In the genomic region with DNA sequence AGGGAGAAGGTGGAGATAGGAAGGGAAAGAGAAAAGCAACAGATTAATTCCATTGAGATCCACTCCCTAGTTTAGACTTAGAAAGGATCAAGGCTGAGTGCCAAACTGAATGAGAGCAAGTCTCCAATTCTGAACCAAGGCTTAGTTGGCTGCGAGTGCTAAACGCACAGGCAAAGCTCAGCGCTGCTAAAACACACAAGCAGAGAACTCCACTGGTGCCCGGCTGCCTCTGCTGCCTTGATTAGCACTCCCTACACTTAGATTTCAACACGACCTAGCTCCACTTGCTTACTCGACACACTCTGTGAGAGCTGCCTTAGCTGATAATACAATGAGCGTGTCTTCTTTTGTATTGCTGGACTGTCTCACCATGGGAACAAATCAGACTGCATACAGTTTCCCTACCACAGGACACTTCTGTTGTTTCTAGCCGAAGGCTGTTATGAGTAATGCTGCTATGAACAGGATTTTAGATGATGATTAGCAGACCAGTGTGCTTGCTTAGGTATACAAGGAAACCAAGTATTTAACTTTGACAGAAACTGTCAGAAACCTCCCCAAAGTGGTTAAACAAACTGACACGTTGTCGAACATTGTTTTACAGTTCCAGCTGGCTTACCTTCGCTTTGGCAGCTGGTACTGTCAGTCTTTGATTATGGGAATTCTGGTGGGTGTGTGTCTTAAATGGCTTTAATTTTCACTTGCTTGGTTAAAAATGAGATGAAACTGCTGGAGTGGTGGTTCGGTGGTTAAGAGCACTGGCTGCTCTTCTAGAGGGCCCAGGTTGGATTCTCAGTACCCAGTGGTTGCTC, we compare ENCODE assay signal across 17 mouse cellular contexts.
DNase-seq lines count a peak whose midpoint lies in the region; ATAC-seq and TF ChIP-seq lines count a peak whose summit lies in the region.
"Had no signal": no experiment of that assay in that cellular context is flagged by ENCODE, and none has a peak within 500 bp of the region (broad histone marks: within the 10 kb centered on the region; RNA-seq: fewer than 3 reads in every experiment).

No protein-coding gene starts in this region.

- peaks cover 2% of the 10 kb centered on the region; the same call in 1 of the 2 replicates for H3K36me3 ChIP-seq in heart, adult 2 months (ENCODE audit: control insufficient read depth, insufficient read depth, low read length)
- H3K36me3 ChIP-seq in midbrain, embryonic 13.5 days, result no peaks in the 10 kb centered on the region
- H3K36me3 ChIP-seq: limb, embryonic 15.5 days; midbrain, embryonic 15.5 days; neural tube, embryonic 12.5 days had no signal

- TF ChIP-seq EP300 in heart, adult 2 months (IDR thresholded peaks at IDR 0.05; ENCODE audit: insufficient read depth, low read depth, low read length), result no peak

- no peak overlapping the region for H3K9ac ChIP-seq in heart, adult 2 months (ENCODE audit: low read depth, low read length)
- H3K9ac ChIP-seq in midbrain, embryonic 13.5 days (replicated peaks), result no peak overlapping the region
- H3K9ac ChIP-seq: limb, embryonic 15.5 days; midbrain, embryonic 15.5 days; neural tube, embryonic 12.5 days had no signal

- no peak overlapping the region for H3K4me2 ChIP-seq in midbrain, embryonic 13.5 days (replicated peaks)
- H3K4me2 ChIP-seq: limb, embryonic 15.5 days; midbrain, embryonic 15.5 days; neural tube, embryonic 12.5 days had no signal

- no peak overlapping the region for H3K4me3 ChIP-seq in heart, adult 2 months
- no peak overlapping the region for H3K4me3 ChIP-seq in midbrain, embryonic 13.5 days (replicated peaks)
- H3K4me3 ChIP-seq: limb, embryonic 15.5 days; midbrain, embryonic 15.5 days; neural tube, embryonic 12.5 days had no signal

- intact Hi-C loops in heart, adult 2 months (cut with DNase I), result loop anchor here (5.0 kb wide), 3 partner anchors 35 to 175 kb away; no protein-coding TSS in a partner anchor
- intact Hi-C loops in heart, postnatal 25 days (cut with DNase I), result loop anchor here (5.0 kb wide), 1 partner anchor 155 kb away; no protein-coding TSS in a partner anchor

- H3K79me2 ChIP-seq in heart, adult 2 months (replicated peaks; ENCODE audit: control insufficient read depth, insufficient read depth, low read length), result no peaks in the 10 kb centered on the region

- WGBS in heart, adult 2 months, result 80% methylated on average over 12 of the region's 12 CpGs
- WGBS in midbrain, embryonic 13.5 days, result 84% methylated on average over 12 of the region's 12 CpGs

- H3K9me3 ChIP-seq in midbrain, embryonic 13.5 days, result no peaks in the 10 kb centered on the region
- H3K9me3 ChIP-seq: limb, embryonic 15.5 days; midbrain, embryonic 15.5 days; neural tube, embryonic 12.5 days had no signal

- TF ChIP-seq CTCF in heart, adult 2 months (IDR thresholded peaks at IDR 0.05), result no peak

- no peak for ATAC-seq in midbrain, embryonic 13.5 days
- ATAC-seq: hindbrain, postnatal 0 days; midbrain, embryonic 15.5 days had no signal

- H3K27ac ChIP-seq in heart, adult 2 months, result peak overlapping the region; percentile 47
- no peak overlapping the region for H3K27ac ChIP-seq in midbrain, embryonic 13.5 days
- H3K27ac ChIP-seq: hindbrain, postnatal 0 days; limb, embryonic 15.5 days; macrophage; midbrain, embryonic 15.5 days; neural tube, embryonic 12.5 days had no signal

- no peaks in the 10 kb centered on the region for H3K4me1 ChIP-seq in heart, adult 2 months (ENCODE audit: control insufficient read depth, insufficient read depth, low read length)
- H3K4me1 ChIP-seq in midbrain, embryonic 13.5 days (replicated peaks), result no peaks in the 10 kb centered on the region
- H3K4me1 ChIP-seq: limb, embryonic 15.5 days; midbrain, embryonic 15.5 days; neural tube, embryonic 12.5 days had no signal

- DNase-seq in heart, adult 2 months, result peak in 1 of 2 experiments; percentile 32
- DNase-seq in heart, postnatal 25 days (ENCODE audit: low spot score), result no peak
- DNase-seq in Muller cell, postnatal 12 days (ENCODE audit: inconsistent ontology term), result peak; percentile 23
- peak; percentile 12 for DNase-seq in brain, embryonic 18.5 days (ENCODE audit: low read depth, low spot score)
- DNase-seq in right cerebral cortex, postnatal 10 days (ENCODE audit: low spot score in 2 of 2), result peak; percentile 42 to 47
- no peak for DNase-seq in urinary bladder, postnatal 14 days (ENCODE audit: low spot score)
- DNase-seq: adrenal gland, adult 2 months; cerebellum, adult 9-11 months; heart, postnatal 10 days; kidney, adult 9 months; lung, adult 18-20 months had no signal

- TF ChIP-seq POLR2A in heart, adult 2 months (IDR thresholded peaks at IDR 0.05; ENCODE audit: insufficient read depth, low read depth, low read length), result peak; percentile 34; the same call in 1 of the 2 replicates

- H3K27me3 ChIP-seq in heart, adult 2 months (ENCODE audit: control insufficient read depth, insufficient read depth, low read length), result no peaks in the 10 kb centered on the region
- H3K27me3 ChIP-seq in midbrain, embryonic 13.5 days, result no peaks in the 10 kb centered on the region
- H3K27me3 ChIP-seq: limb, embryonic 15.5 days; midbrain, embryonic 15.5 days; neural tube, embryonic 12.5 days had no signal

Comparison
In these comparisons a context has a peak if more than half of its experiments do, and no peak if none do; other contexts are left out.
1. DNase-seq: peak in Muller cell, postnatal 12 days (single experiment), brain, embryonic 18.5 days (single experiment) and right cerebral cortex, postnatal 10 days (2 of 2); none in heart, postnatal 25 days (single experiment) and urinary bladder, postnatal 14 days (single experiment).